ENCODE assay signal across 28 mouse cellular contexts in the genomic region with DNA sequence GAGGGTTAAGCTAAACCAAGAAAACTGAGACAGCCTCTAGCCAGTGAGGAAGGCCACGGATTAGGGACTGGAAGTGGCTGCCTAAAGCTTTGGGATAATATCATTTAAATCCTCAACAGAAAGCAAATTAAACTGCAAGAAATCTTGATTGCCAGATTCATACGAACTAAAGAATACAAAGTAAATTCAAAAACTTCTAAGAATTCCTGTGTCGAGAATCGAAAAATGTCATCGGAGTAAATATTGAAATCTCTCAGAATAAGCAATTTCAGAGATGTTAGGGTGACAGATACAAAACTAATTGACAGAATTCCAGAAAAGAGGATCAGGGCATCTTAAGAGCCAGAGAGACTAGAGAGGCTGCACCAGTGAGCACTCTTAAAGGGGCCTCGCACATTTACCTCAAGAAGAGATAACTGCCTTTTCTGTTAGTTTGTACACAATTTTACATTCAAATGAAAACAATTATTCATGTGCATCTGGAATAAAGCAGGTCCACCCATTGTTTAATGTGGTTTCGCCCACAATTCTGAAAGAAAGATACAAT.
A peak's percentile ranks its signal among the peaks of the same experiment; 100 is the strongest.
DNase-seq lines count a peak whose midpoint lies in the region; ATAC-seq and TF ChIP-seq lines count a peak whose summit lies in the region.
"Had no signal": no experiment of that assay in that cellular context is flagged by ENCODE, and none has a peak within 500 bp of the region (broad histone marks: within the 10 kb centered on the region; RNA-seq: fewer than 3 reads in every experiment).

No protein-coding gene starts in this region.

- H3K4me2 ChIP-seq in embryonic facial prominence, embryonic 14.5 days (ENCODE audit: low read depth, low read length): no peak overlapping the region
- no peak overlapping the region for H3K4me2 ChIP-seq in midbrain, embryonic 12.5 days (replicated peaks)
- H3K4me2 ChIP-seq in midbrain, postnatal 0 days (ENCODE audit: low read depth, low read length, poor library complexity, severe bottlenecking): peak overlapping the region; percentile 20
- H3K4me2 ChIP-seq: embryonic facial prominence, embryonic 13.5 days; forebrain, embryonic 13.5 days; heart, embryonic 11.5 days; hindbrain, embryonic 15.5 days; limb, embryonic 15.5 days; liver, embryonic 13.5 days had no signal

- H3K4me3 ChIP-seq in embryonic facial prominence, embryonic 14.5 days (ENCODE audit: low read depth, low read length): no peak overlapping the region
- no peak overlapping the region for H3K4me3 ChIP-seq in embryonic facial prominence, embryonic 10.5 days
- no peak overlapping the region for H3K4me3 ChIP-seq in midbrain, embryonic 12.5 days
- no peak overlapping the region for H3K4me3 ChIP-seq in midbrain, postnatal 0 days (ENCODE audit: low read depth, low read length)
- H3K4me3 ChIP-seq: embryonic facial prominence, embryonic 13.5 days; forebrain, embryonic 13.5 days; hindbrain, embryonic 15.5 days; limb, embryonic 10.5 days; limb, embryonic 15.5 days; liver, embryonic 13.5 days; megakaryocyte, embryonic 14.5 days had no signal

- H3K9ac ChIP-seq in embryonic facial prominence, embryonic 14.5 days (ENCODE audit: low read depth, low read length): no peak overlapping the region
- H3K9ac ChIP-seq in midbrain, embryonic 12.5 days (replicated peaks): no peak overlapping the region
- 0 out of 2 replicates have a peak overlapping the region, but pooled peaks have one; percentile 29 for H3K9ac ChIP-seq in midbrain, postnatal 0 days (replicated peaks; ENCODE audit: low read length, poor library complexity, severe bottlenecking)
- H3K9ac ChIP-seq: embryonic facial prominence, embryonic 13.5 days; forebrain, embryonic 13.5 days; hindbrain, embryonic 15.5 days; limb, embryonic 15.5 days; liver, embryonic 13.5 days had no signal

- ATAC-seq in embryonic facial prominence, embryonic 14.5 days (ENCODE audit: low read depth): no peak
- ATAC-seq in midbrain, embryonic 12.5 days (ENCODE audit: low FRiP score, low read depth): no peak
- no peak for ATAC-seq in midbrain, postnatal 0 days (ENCODE audit: low FRiP score)
- ATAC-seq: forebrain, embryonic 13.5 days; lung, postnatal 0 days had no signal

- peak overlapping the region; percentile 41; the same call in 1 of the 2 replicates for H3K27ac ChIP-seq in embryonic facial prominence, embryonic 14.5 days (replicated peaks; ENCODE audit: low read depth, low read length)
- H3K27ac ChIP-seq in embryonic facial prominence, embryonic 10.5 days (replicated peaks): no peak overlapping the region
- peak overlapping the region; percentile 61 for H3K27ac ChIP-seq in midbrain, embryonic 12.5 days (replicated peaks)
- peak overlapping the region; percentile 55; the same call in 1 of the 2 replicates for H3K27ac ChIP-seq in midbrain, postnatal 0 days (ENCODE audit: low read depth, low read length)
- H3K27ac ChIP-seq: forebrain, embryonic 13.5 days; hindbrain, embryonic 15.5 days; kidney, postnatal 0 days; liver, embryonic 13.5 days had no signal

- no peak for TF ChIP-seq POLR2A in brain, embryonic 14.5 days (IDR thresholded peaks at IDR 0.05; ENCODE audit: borderline replicate concordance, extremely low read depth, insufficient read depth, insufficient read length, poor library complexity, severe bottlenecking)

- H3K27me3 ChIP-seq in embryonic facial prominence, embryonic 14.5 days (replicated peaks; ENCODE audit: control insufficient read depth, insufficient read depth, low read length): no peaks in the 10 kb centered on the region
- H3K27me3 ChIP-seq in embryonic facial prominence, embryonic 10.5 days (replicated peaks; ENCODE audit: low read depth, poor library complexity, severe bottlenecking): no peaks in the 10 kb centered on the region
- no peaks in the 10 kb centered on the region for H3K27me3 ChIP-seq in midbrain, embryonic 12.5 days
- no peaks in the 10 kb centered on the region for H3K27me3 ChIP-seq in midbrain, postnatal 0 days (ENCODE audit: insufficient read depth, low read length)
- H3K27me3 ChIP-seq: embryonic facial prominence, embryonic 13.5 days; forebrain, embryonic 13.5 days; hindbrain, embryonic 15.5 days; limb, embryonic 15.5 days; liver, embryonic 13.5 days; megakaryocyte, embryonic 14.5 days had no signal

- H3K9me3 ChIP-seq in embryonic facial prominence, embryonic 14.5 days (ENCODE audit: control insufficient read depth, low read length): no peaks in the 10 kb centered on the region
- no peaks in the 10 kb centered on the region for H3K9me3 ChIP-seq in embryonic facial prominence, embryonic 10.5 days
- no peaks in the 10 kb centered on the region for H3K9me3 ChIP-seq in midbrain, embryonic 12.5 days
- no peaks in the 10 kb centered on the region for H3K9me3 ChIP-seq in midbrain, postnatal 0 days (ENCODE audit: low read length)
- H3K9me3 ChIP-seq: embryonic facial prominence, embryonic 13.5 days; forebrain, embryonic 13.5 days; hindbrain, embryonic 15.5 days; limb, embryonic 10.5 days; limb, embryonic 15.5 days; liver, embryonic 13.5 days; megakaryocyte, embryonic 14.5 days had no signal

- H3K36me3 ChIP-seq in embryonic facial prominence, embryonic 14.5 days (ENCODE audit: control insufficient read depth, insufficient read depth, low read length): no peaks in the 10 kb centered on the region
- H3K36me3 ChIP-seq in embryonic facial prominence, embryonic 10.5 days (replicated peaks): no peaks in the 10 kb centered on the region
- H3K36me3 ChIP-seq in midbrain, embryonic 12.5 days: no peaks in the 10 kb centered on the region
- H3K36me3 ChIP-seq in midbrain, postnatal 0 days (ENCODE audit: insufficient read depth, low read length): no peaks in the 10 kb centered on the region
- H3K36me3 ChIP-seq: embryonic facial prominence, embryonic 13.5 days; hindbrain, embryonic 15.5 days; limb, embryonic 10.5 days; limb, embryonic 15.5 days; liver, embryonic 13.5 days had no signal

- 48% methylated on average over 7 of the region's 7 CpGs for WGBS in embryonic facial prominence, embryonic 14.5 days
- WGBS in embryonic facial prominence, embryonic 10.5 days: 67% methylated on average over 7 of the region's 7 CpGs
- WGBS in midbrain, embryonic 12.5 days: 38% methylated on average over 7 of the region's 7 CpGs
- 39% methylated on average over 7 of the region's 7 CpGs for WGBS in midbrain, postnatal 0 days

- peak; percentile 3 for DNase-seq in embryonic facial prominence, embryonic 14.5 days (ENCODE audit: low spot score)
- no peak for DNase-seq in embryonic facial prominence, embryonic 10.5 days (ENCODE audit: low spot score)
- DNase-seq in brain, embryonic 14.5 days (ENCODE audit: low read depth): peak; percentile 64
- peak; percentile 16 for DNase-seq in midbrain, postnatal 0 days (ENCODE audit: low spot score)
- DNase-seq in spleen, adult 12 weeks (ENCODE audit: low spot score): no peak
- DNase-seq in yolk sac, embryonic 10.5 days (ENCODE audit: low spot score): no peak
- no peak for DNase-seq in kidney, postnatal 4 days
- DNase-seq: adrenal gland, postnatal 14 days; cerebellum, adult 2 months; cerebellum, postnatal 25 days; gastrocnemius, postnatal 36 days; heart, adult 18-20 months; heart, postnatal 36 days; kidney, adult 18-20 months; layer of hippocampus, adult 9-11 months; liver, embryonic 13.5 days; lung, adult 18-20 months; lung, postnatal 4 days had no signal

- peaks cover 3% of the 10 kb centered on the region; the same call in 1 of the 2 replicates for H3K4me1 ChIP-seq in embryonic facial prominence, embryonic 14.5 days (ENCODE audit: control insufficient read depth, insufficient read depth, low read length)
- H3K4me1 ChIP-seq in embryonic facial prominence, embryonic 10.5 days: peaks cover 22% of the 10 kb centered on the region
- H3K4me1 ChIP-seq in midbrain, embryonic 12.5 days: peaks cover 4% of the 10 kb centered on the region; the same call in 1 of the 2 replicates
- H3K4me1 ChIP-seq in midbrain, postnatal 0 days (ENCODE audit: insufficient read depth, low read length): no peaks in the 10 kb centered on the region; the same call in 1 of the 2 replicates
- H3K4me1 ChIP-seq: hindbrain, embryonic 15.5 days; limb, embryonic 15.5 days; liver, embryonic 13.5 days; megakaryocyte, embryonic 14.5 days had no signal

- no peak for TF ChIP-seq CTCF in brain, embryonic 14.5 days (IDR thresholded peaks at IDR 0.05; ENCODE audit: borderline replicate concordance, extremely low read depth, insufficient read depth, insufficient read length)
- no peak for TF ChIP-seq CTCF in midbrain, postnatal 0 days (IDR thresholded peaks at IDR 0.05)

Comparison
In these comparisons a context has a peak if more than half of its experiments do, and no peak if none do; other contexts are left out.
1. DNase-seq: peak in embryonic facial prominence, embryonic 14.5 days (single experiment), brain, embryonic 14.5 days (single experiment) and midbrain, postnatal 0 days (single experiment); none in embryonic facial prominence, embryonic 10.5 days (single experiment), spleen, adult 12 weeks (single experiment), yolk sac, embryonic 10.5 days (single experiment) and kidney, postnatal 4 days (0 of 2).